Comparison of ENCODE assay signal across 8 mouse cellular contexts in genomic region chr1:90335001-90335747, GRCm38 (mm10).
DNase-seq lines count a peak whose midpoint lies in the region; ATAC-seq and TF ChIP-seq lines count a peak whose summit lies in the region.

No protein-coding gene starts in this region.

- no peak overlapping the region for H3K4me3 ChIP-seq in embryonic facial prominence, embryonic 14.5 days (ENCODE audit: low read depth, low read length)
- H3K4me3 ChIP-seq in hindbrain, postnatal 0 days (ENCODE audit: low read length), result no peak overlapping the region
- H3K4me3 ChIP-seq in lung, embryonic 16.5 days (ENCODE audit: low read length), result no peak overlapping the region
- no peak overlapping the region for H3K4me3 ChIP-seq in stomach, embryonic 16.5 days (replicated peaks; ENCODE audit: low read length)

- no peaks in the 10 kb centered on the region for H3K9me3 ChIP-seq in embryonic facial prominence, embryonic 14.5 days (ENCODE audit: control insufficient read depth, low read length)
- H3K9me3 ChIP-seq in hindbrain, postnatal 0 days (ENCODE audit: low read length), result no peaks in the 10 kb centered on the region
- no peaks in the 10 kb centered on the region for H3K9me3 ChIP-seq in lung, embryonic 16.5 days (ENCODE audit: control insufficient read depth, low read length)
- 0 out of 2 replicates have a peak, but pooled peaks cover 1% of the 10 kb centered on the region for H3K9me3 ChIP-seq in stomach, embryonic 16.5 days (replicated peaks; ENCODE audit: control insufficient read depth, low read length)

- peak overlapping the region; percentile 20 for H3K4me2 ChIP-seq in embryonic facial prominence, embryonic 14.5 days (ENCODE audit: low read depth, low read length)
- no peak overlapping the region for H3K4me2 ChIP-seq in hindbrain, postnatal 0 days (ENCODE audit: low read depth, low read length)
- no peak overlapping the region for H3K4me2 ChIP-seq in lung, embryonic 16.5 days (ENCODE audit: low read depth, low read length)
- H3K4me2 ChIP-seq in stomach, embryonic 16.5 days (ENCODE audit: low read depth, low read length), result no peak overlapping the region

- peaks cover 52% of the 10 kb centered on the region for H3K4me1 ChIP-seq in embryonic facial prominence, embryonic 14.5 days (ENCODE audit: control insufficient read depth, insufficient read depth, low read length)
- H3K4me1 ChIP-seq in hindbrain, postnatal 0 days (ENCODE audit: insufficient read depth, low read length), result 0 out of 2 replicates have a peak, but pooled peaks cover 6% of the 10 kb centered on the region
- peaks cover 11% of the 10 kb centered on the region for H3K4me1 ChIP-seq in lung, embryonic 16.5 days (replicated peaks; ENCODE audit: control insufficient read depth, insufficient read depth, low read length)
- H3K4me1 ChIP-seq in stomach, embryonic 16.5 days (ENCODE audit: control insufficient read depth, insufficient read depth, low read length), result peaks cover 9% of the 10 kb centered on the region; the same call in 1 of the 2 replicates

- intact Hi-C loops in left cerebral cortex, postnatal 4 days (cut with DNase I), result no loop called here

- DNase-seq in left cerebral cortex, postnatal 4 days, result peak; percentile 44
- DNase-seq in left cerebral cortex, adult 9 months (ENCODE audit: low spot score in 2 of 2), result no peak
- DNase-seq in embryonic facial prominence, embryonic 14.5 days (ENCODE audit: low spot score), result peak; percentile 94
- DNase-seq in hindbrain, postnatal 0 days (ENCODE audit: low spot score), result peak; percentile 69
- DNase-seq in left cerebral cortex, adult 8-10 months (ENCODE audit: low spot score in 2 of 2), result no peak
- no peak for DNase-seq in layer of hippocampus, adult 18-20 months (ENCODE audit: low spot score in 2 of 2)

- peak; percentile 69 for ATAC-seq in embryonic facial prominence, embryonic 14.5 days (ENCODE audit: low read depth)
- ATAC-seq in hindbrain, postnatal 0 days, result peak; percentile 73
- peak; percentile 88 for ATAC-seq in lung, embryonic 16.5 days (ENCODE audit: low read depth)
- peak; percentile 74; the same call in 1 of the 2 replicates for ATAC-seq in stomach, embryonic 16.5 days (ENCODE audit: insufficient read depth, low FRiP score)

- 38% methylated on average over 25 of the region's 25 CpGs for WGBS in embryonic facial prominence, embryonic 14.5 days
- WGBS in hindbrain, postnatal 0 days, result 46% methylated on average over 25 of the region's 25 CpGs
- 44% methylated on average over 25 of the region's 25 CpGs for WGBS in lung, embryonic 16.5 days
- 49% methylated on average over 25 of the region's 25 CpGs for WGBS in stomach, embryonic 16.5 days

- no peak overlapping the region for H3K27ac ChIP-seq in embryonic facial prominence, embryonic 14.5 days (replicated peaks; ENCODE audit: low read depth, low read length)
- H3K27ac ChIP-seq in hindbrain, postnatal 0 days, result no peak overlapping the region
- H3K27ac ChIP-seq in lung, embryonic 16.5 days (ENCODE audit: low read length), result no peak overlapping the region
- H3K27ac ChIP-seq in stomach, embryonic 16.5 days (ENCODE audit: low read length), result peak overlapping the region; percentile 30

- no peaks in the 10 kb centered on the region; the same call in 1 of the 2 replicates for H3K27me3 ChIP-seq in embryonic facial prominence, embryonic 14.5 days (replicated peaks; ENCODE audit: control insufficient read depth, insufficient read depth, low read length)
- H3K27me3 ChIP-seq in hindbrain, postnatal 0 days (ENCODE audit: insufficient read depth, low read length), result no peaks in the 10 kb centered on the region
- H3K27me3 ChIP-seq in lung, embryonic 16.5 days (ENCODE audit: control insufficient read depth, insufficient read depth, low read depth, low read length), result peaks cover 5% of the 10 kb centered on the region; the same call in 1 of the 2 replicates
- no peaks in the 10 kb centered on the region for H3K27me3 ChIP-seq in stomach, embryonic 16.5 days (ENCODE audit: control insufficient read depth, insufficient read depth, low read length)

- no peak for TF ChIP-seq CTCF in hindbrain, postnatal 0 days (IDR thresholded peaks at IDR 0.05; ENCODE audit: low read depth)

- no peak overlapping the region for H3K9ac ChIP-seq in embryonic facial prominence, embryonic 14.5 days (ENCODE audit: low read depth, low read length)
- H3K9ac ChIP-seq in hindbrain, postnatal 0 days (replicated peaks; ENCODE audit: low read length), result no peak overlapping the region
- no peak overlapping the region for H3K9ac ChIP-seq in lung, embryonic 16.5 days (ENCODE audit: low read length)
- no peak overlapping the region for H3K9ac ChIP-seq in stomach, embryonic 16.5 days (ENCODE audit: low read length)

- no peaks in the 10 kb centered on the region for H3K36me3 ChIP-seq in embryonic facial prominence, embryonic 14.5 days (ENCODE audit: control insufficient read depth, insufficient read depth, low read length)
- H3K36me3 ChIP-seq in hindbrain, postnatal 0 days (ENCODE audit: insufficient read depth, low read length), result no peaks in the 10 kb centered on the region
- no peaks in the 10 kb centered on the region for H3K36me3 ChIP-seq in lung, embryonic 16.5 days (ENCODE audit: control insufficient read depth, insufficient read depth, low read length)
- H3K36me3 ChIP-seq in stomach, embryonic 16.5 days (ENCODE audit: control insufficient read depth, insufficient read depth, low read length), result no peaks in the 10 kb centered on the region

Comparison
In these comparisons a context has a peak if more than half of its experiments do, and no peak if none do; other contexts are left out.
1. DNase-seq: peak in left cerebral cortex, postnatal 4 days (single experiment), embryonic facial prominence, embryonic 14.5 days (single experiment) and hindbrain, postnatal 0 days (single experiment); none in left cerebral cortex, adult 9 months (0 of 2), left cerebral cortex, adult 8-10 months (0 of 2) and layer of hippocampus, adult 18-20 months (0 of 2).
2. Peak in every context shown above with its lines, with median percentiles within 50 percentile points of each other: ATAC-seq.